Mouse (Mus musculus): Measurements from ENCODE around the gene Vangl1.

DNA sequence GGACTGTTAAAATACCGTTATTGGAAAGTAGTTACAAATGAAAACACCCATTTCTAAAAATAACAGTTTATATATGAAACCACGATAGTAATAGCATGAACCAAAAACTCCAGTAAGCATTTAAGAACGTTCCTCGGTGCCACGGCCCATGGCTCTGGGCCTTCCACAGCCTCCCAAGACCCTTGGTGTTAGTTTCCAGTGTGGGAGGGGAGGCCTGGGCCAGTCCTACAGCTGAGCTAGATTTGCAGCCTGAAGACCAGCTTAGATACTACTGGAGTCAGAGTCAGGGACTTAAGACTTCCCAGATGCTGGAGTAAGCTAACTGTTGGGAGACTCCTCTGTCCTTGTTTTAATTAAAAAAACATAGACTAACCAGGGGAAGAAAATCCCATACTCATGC is 28.4 kb downstream of the Vangl1 start:
- no peak for TF ChIP-seq CTCF (IDR thresholded peaks at IDR 0.05; ENCODE audit: borderline replicate concordance, control insufficient read depth, extremely low read depth, insufficient read depth, low read length, poor library complexity)
- no peak for TF ChIP-seq POLR2A (IDR thresholded peaks at IDR 0.05; ENCODE audit: control insufficient read depth, extremely low read depth, insufficient read depth, low read length, poor library complexity)
